Mouse (Mus musculus): ENCODE measurements at regions not wholly inside any gene's neighbourhood (a gene's known extent, or its start where the extent isn't known, plus 50 kb on each side); places are given as distances from the start of the nearest gene placed in this dataset.

- no peak for DNase-seq (ENCODE audit: low read depth)
Observed at GRCm38 (mm10) chr1:137571190-137571904, 604.2 kb downstream of the Ptprc start.

DNA sequence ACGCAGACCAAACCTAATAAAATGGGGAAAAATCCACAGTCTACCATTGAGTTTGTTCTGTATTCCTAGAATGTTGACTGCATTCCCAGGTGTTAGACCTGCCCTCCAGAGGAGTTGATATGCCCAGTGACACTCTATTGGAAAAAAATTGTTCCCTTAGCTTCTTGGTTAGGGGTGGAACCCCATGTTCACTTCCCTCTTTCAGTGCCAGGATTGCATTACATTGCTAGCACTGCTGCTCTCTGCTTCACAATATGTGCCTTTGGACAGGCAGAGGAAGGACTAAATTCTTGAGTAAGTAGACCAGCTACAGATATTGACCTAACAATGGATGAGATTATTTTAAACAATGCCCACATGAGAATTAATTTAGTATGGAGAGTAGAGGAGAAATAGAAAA, 607.3 kb upstream of the Nr5a2 start:
- DNase-seq (ENCODE audit: low read depth): no peak

DNA sequence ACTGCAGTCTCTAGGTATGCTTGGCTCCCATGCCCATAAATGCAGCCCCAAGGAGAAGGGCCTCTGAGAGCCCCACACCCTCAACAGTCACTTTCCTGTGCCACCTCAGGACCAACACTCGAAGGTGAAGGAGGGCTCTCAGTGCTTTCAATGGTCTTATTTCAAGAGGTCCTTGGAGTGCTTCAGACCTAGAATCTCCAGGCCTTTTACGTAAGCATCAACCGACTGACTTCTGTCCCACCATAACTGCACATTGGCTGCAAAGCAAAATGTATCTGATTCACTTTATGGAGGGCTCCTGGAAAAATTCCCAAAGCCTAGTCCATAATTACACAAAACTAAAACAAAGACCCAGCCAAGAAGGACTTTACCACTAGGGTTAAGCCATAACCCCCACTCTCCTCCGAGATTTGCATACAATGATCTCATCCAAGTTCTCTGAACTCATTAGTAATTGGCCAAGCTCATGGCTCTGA, 605.4 kb upstream of the Nr5a2 start:
- DNase-seq (ENCODE audit: low read depth): no peak

DNA sequence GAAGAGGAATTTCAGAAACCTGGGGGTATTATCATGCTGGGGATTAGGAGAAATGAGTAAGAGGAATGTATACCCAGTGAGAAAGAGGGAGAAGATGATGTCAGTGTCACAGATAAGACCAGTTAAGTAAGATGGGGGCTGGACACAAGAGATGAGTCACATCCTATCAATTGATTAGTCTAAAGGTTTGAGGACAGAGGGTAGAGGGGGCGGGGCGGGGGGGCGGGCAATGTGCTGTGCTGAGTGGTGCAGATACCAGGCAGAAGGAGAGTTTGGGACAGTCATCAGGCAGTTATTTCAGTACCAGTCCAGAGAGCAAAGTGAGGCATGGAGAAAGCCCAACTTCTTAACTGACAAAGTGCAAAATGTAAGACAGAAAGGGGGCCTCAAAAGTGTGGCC, 601.4 kb upstream of the Nr5a2 start:
- DNase-seq (ENCODE audit: low read depth): no peak

- DNase-seq (ENCODE audit: low read depth): no peak
Observed at GRCm38 (mm10) chr1:137560389-137561268, 600.4 kb upstream of the Nr5a2 start.

- no peak for DNase-seq (ENCODE audit: low read depth)
Observed at GRCm38 (mm10) chr1:137549659-137550058, 589.4 kb upstream of the Nr5a2 start.

DNA sequence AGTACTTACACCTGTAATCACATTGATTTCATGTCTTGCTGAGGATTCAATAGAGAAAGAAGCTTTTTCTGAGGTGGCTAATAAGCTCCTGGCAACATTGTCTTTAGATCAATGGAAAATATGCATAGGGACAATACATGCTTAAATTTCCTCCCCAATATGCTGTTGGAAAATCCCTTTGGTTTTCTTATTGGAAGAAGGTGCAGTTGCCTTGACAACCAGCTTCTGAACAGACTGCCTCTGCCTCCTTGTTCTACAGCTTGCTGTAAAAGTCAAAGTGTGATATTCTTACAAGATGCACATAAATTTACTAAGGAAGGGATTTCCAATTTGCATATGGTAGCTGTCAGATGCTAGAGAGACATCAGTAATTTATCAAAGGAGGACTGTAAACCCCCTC, 585.4 kb upstream of the Nr5a2 start:
- DNase-seq (ENCODE audit: low read depth): no peak

DNA sequence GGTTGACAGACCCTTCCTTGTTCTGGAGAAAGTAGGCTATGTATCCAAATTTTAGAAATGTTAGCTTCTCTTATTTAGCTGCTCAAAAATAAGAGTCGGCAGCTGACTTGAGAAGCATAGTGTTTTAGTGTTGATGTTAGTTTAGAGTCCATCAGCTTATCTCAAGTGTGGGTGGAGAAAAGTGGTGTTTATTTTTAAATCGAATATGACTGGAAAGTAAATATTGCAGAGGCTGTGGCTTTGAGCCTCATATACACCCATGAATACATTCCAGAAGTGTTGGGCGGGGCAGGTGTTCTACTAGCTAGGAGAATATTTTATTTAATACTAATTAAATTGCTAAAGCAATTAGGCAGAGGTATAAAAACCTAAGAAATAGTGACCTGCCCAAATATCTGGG, 583.6 kb upstream of the Nr5a2 start:
- no peak for DNase-seq (ENCODE audit: low read depth)

DNA sequence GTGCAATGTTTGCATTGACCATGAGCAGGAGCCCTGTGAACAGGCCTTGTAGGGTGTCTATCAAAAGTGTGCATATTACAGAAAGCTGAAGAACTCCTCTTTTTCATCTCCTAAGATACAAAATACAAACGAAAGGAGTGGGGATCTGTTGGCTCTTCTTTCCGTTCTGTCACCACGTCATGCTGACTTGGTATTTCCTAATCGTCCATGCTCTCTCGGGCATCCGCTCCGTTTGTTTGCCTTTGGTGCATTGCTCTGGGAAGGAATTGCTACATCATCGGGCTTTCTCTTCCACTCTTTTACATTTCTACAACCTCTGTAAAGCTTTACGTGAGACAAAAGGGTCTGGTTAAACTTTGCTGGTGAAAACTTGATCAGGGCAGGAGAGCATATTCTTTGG, 581.2 kb upstream of the Nr5a2 start:
- DNase-seq (ENCODE audit: low read depth): no peak

- DNase-seq (ENCODE audit: low read depth): no peak
Observed at GRCm38 (mm10) chr1:137539424-137540116, 579.3 kb upstream of the Nr5a2 start.

GRCm38 (mm10) chr1:137514750-137515149, 554.5 kb upstream of the Nr5a2 start:
- no peak for DNase-seq (ENCODE audit: low read depth)

DNA sequence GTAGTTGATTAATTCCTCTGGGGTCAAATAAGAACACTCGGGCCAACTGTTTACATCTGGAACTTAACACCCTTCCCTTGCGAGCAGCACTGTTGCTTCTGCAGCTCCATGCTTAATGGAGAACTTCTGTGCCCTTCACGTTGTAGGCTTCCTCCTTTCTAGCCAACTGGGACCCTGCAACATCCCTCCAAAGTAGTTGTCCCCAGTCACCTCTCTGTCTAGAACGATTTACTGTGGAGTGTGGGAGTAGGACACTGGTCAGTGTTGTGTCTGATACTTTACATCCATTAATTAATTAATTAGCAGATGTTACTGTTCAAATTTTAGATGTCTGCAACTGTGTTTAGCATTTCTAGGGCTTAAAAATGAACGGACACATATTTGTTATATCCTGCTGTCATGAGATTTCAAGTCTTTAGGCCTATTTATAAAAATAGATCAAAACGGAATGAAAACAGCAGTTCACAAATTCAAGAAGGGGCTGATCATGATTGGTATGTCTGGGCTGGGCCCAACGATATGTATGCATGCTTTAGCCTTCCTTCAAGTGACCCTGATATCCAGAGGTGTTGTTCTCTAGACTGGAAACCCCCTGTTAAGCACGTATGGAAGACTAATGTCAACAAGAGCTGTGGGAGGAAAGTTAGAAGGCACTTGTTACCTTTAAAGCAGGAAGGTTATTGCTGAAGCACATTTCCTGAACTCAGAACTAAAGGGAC, 543.6 kb upstream of the Nr5a2 start:
- no peak for DNase-seq (ENCODE audit: low read depth)

- no peak for DNase-seq (ENCODE audit: low read depth)
Observed at GRCm38 (mm10) chr1:137488226-137488625, 528.0 kb upstream of the Nr5a2 start.

GRCm38 (mm10) chr1:137478459-137478858, 518.2 kb upstream of the Nr5a2 start:
- DNase-seq (ENCODE audit: low read depth): no peak

- no peak for DNase-seq (ENCODE audit: low read depth)
Observed at GRCm38 (mm10) chr1:137477239-137477638, 517.0 kb upstream of the Nr5a2 start.

DNA sequence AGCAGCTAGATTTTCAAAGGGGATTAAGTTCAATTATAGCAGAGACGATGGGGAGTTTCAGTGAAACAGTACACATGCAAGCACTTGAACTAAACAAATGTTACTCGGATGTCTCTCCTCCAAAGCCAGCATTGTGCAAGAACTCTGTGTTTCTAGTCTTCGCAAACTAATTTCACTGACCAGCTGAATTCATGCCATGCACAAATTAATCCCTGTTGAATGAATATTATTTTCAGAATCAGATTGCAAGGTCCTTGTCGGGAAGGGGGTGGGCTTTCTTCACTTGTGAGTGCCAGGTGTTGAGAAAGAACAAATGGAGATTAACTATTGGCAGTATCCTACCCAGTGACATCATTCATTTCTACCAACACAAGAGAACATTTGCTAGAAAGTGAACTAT, 514.6 kb upstream of the Nr5a2 start:
- DNase-seq (ENCODE audit: low read depth): no peak

DNA sequence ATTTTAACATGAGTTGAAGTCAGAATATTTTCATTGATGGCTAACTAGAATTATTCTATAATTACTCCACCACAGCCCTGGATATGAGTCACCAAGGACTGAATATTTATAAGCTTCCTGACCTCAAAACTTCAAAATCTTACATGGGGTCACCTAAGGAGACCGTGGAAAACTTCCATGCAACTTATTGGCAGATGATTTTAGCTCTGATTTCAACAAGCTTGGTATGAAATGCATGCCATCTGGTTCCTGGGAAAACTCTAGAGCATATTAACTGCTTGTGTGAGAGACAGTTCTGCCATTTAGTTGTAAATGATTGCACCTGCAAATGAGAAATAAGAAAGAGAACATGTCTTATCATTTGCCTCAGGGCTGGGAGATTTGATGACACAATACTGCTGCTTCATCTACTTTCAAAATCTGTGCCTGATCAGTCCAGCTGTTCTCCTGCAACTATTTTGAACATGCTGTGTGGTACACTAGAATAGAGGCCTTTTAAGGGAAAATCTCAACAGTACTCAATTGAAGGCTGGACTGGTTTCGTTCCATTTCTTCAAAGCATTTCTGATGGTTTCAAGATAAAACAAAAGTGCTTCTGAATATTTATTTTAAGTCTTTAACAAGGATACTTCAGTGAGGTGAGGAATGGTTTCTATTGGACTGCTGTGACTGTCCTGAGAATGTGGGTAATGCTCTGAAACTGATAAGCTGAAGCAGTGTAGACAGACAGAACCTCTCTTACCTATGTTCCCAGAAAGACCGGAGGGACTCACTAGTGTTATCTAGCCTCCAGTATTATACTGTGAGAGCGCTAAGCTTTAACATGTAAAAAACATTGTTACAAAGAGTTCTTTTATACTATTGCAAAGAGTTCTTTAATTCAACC, 513.8 kb upstream of the Nr5a2 start:
- DNase-seq (ENCODE audit: low read depth): no peak

GRCm38 (mm10) chr1:137464971-137465370, 504.7 kb upstream of the Nr5a2 start:
- no peak for DNase-seq (ENCODE audit: low read depth)

DNA sequence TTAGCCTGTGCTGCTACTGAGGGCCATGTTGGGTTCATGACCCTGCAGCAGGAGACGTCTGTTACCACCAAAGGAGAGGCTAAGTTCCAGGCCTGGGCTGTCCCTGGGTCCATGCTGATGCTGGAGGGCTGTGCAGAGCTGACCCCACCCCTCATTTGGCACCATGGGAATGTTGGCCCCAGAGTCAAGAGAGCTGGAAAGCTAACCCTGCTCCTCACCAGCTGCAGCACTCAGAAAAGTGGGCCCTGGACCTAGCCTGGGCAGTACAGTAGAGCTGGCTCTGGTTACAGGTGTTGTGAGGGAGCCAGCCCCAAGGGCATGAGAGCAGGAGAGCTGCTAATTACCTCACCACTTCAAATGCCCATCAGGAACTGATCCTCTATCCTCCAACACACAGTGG, 500.9 kb upstream of the Nr5a2 start:
- no peak for DNase-seq (ENCODE audit: low read depth)

DNA sequence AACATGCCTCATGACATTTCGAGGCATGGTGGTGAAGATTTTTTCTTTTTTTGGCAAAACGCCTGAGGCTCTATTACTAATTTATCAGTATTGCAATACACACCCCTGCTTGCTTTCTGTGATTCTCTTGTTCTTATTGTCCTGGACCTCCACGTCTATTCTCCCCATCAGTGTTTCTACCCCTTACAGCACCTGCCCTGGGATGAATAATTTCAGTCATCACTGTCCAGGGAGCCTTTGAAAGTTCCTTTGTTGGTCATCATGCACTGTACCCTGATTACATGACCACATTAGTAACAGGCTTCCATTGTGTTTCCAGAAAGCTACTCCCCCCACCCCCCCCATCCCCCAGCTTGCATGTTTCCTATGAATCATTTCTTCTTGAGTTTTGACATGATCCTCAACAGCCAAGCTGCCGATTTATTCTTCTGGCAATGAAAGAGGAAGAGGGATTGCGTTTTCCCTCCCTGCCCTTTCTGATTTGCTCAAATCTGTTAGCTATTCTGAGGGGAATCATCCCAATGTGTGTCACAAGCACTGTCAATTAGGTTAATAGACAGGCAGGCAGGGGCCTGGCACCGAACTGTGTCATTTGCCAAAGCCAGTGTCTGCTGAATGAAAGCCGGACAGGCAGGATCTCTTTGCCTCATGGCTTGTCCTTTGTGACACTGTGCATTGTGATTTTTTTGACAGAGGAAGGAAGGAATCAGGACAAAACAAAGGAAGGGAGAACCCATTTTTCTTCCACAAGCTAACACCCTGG, 493.4 kb upstream of the Nr5a2 start:
- no peak for DNase-seq (ENCODE audit: low read depth)
